Mouse (Mus musculus) hindbrain, embryonic 11.5 days (tissue): ENCODE results near the gene Mybpc3. TPM values are rescaled to one million over a fixed set of nuclear protein-coding genes. Genes with fewer than 3 reads are reported as not detected.

ENCODE experiments used
- ATAC-seq: fragments of 200-750 bp; cut with Nextera tagmentation; 2 replicates; pipeline ENCODE4 v1.8.0; 2017; ENCODE audit warnings: mild to moderate bottlenecking, moderate TSS enrichment, moderate library complexity; ENCODE audit not compliant: low FRiP score
- DNase-seq: peaks from one replicate; pipeline ENCODE4 v3.0.0-alpha.2; 2015; ENCODE audit warnings: low spot score
- H3K27ac ChIP-seq: fragments of 300-500 bp; sonication (generic); 2 replicates; pipeline ENCODE4 v1.5.1; 2014; ENCODE audit warnings: mild to moderate bottlenecking, low read depth, low read length
- H3K27me3 ChIP-seq: fragments of 300-500 bp; sonication (generic); 2 replicates; pipeline ENCODE4 v1.6.1; 2014; ENCODE audit warnings: mild to moderate bottlenecking, low read length, moderate library complexity, mixed read lengths; ENCODE audit not compliant: control insufficient read depth, insufficient read depth
- H3K36me3 ChIP-seq: fragments of 300-500 bp; sonication (generic); 2 replicates; pipeline ENCODE4 v1.6.1; 2014; ENCODE audit warnings: mild to moderate bottlenecking, low read length, moderate library complexity, mixed read lengths; ENCODE audit not compliant: control insufficient read depth, insufficient read depth
- H3K4me1 ChIP-seq: fragments of 300-500 bp; sonication (generic); replicated peaks from 2 replicates; pipeline ENCODE4 v1.6.1; 2014; ENCODE audit warnings: low read length, mixed read lengths; ENCODE audit not compliant: control insufficient read depth, insufficient read depth
- H3K4me2 ChIP-seq: fragments of 300-500 bp; sonication (generic); replicated peaks from 2 replicates; pipeline ENCODE4 v1.6.1; 2014; ENCODE audit warnings: mild to moderate bottlenecking, low read depth, low read length
- H3K4me3 ChIP-seq: fragments of 300-500 bp; sonication (generic); 2 replicates; pipeline ENCODE4 v1.5.1; 2014; ENCODE audit warnings: low read depth, low read length
- H3K9ac ChIP-seq: fragments of 300-500 bp; sonication (generic); 2 replicates; pipeline ENCODE4 v1.6.1; 2014; ENCODE audit warnings: low read depth, low read length
- H3K9me3 ChIP-seq: fragments of 300-500 bp; sonication (generic); 2 replicates; pipeline ENCODE4 v1.6.1; 2016; ENCODE audit warnings: low read length; ENCODE audit not compliant: control insufficient read depth
- WGBS: fragments of 180-500 bp; shearing (Covaris S2); extraction: QIAGEN DNeasy Blood & Tissue Kit; methylation state at CpG from one replicate; pipeline ENCODE4 v1.1.7; 2014; 5-methylcytosine and 5-hydroxymethylcytosine counted together
- polyA plus RNA-seq: library from polyadenylated mRNA; unstranded; fragments of >200 nt; fragmentation: Nextera tagmentation; extraction: Ambion mirVana; gene quantifications from 2 replicates; pipeline ENCODE4 v1.2.1, GENCODE M21; 2014

The Mybpc3 gene
- polyA plus RNA-seq, 1 experiment from 2014 or later = not detected

GRCm38 (mm10) chr2:91121011-91121410 lies 3.1 kb downstream of the Mybpc3 start:
- no peaks in the 10 kb centered on the region; the same call in 1 of the 2 replicates for H3K27me3 ChIP-seq
- no peak overlapping the region for H3K4me2 ChIP-seq
- no peaks in the 10 kb centered on the region for H3K9me3 ChIP-seq
- DNase-seq (no peak), ATAC-seq (no peak)
- no peak overlapping the region for H3K27ac ChIP-seq
- H3K4me1 ChIP-seq = no peaks in the 10 kb centered on the region
- H3K9ac ChIP-seq = no peak overlapping the region
- 85% methylated on average over 6 of the region's 6 CpGs for WGBS
- H3K4me3 ChIP-seq = no peak overlapping the region
- H3K36me3 ChIP-seq = no peaks in the 10 kb centered on the region

- no peak overlapping the region for H3K4me2 ChIP-seq
- no peak for DNase-seq
- WGBS = 69% methylated on average over 8 of the region's 8 CpGs
- no peaks in the 10 kb centered on the region for H3K9me3 ChIP-seq
- no peak overlapping the region for H3K27ac ChIP-seq
- H3K9ac ChIP-seq = no peak overlapping the region
- H3K36me3 ChIP-seq = no peaks in the 10 kb centered on the region
- no peak overlapping the region for H3K4me3 ChIP-seq
- no peak for ATAC-seq
- H3K27me3 ChIP-seq = no peaks in the 10 kb centered on the region
- no peaks in the 10 kb centered on the region for H3K4me1 ChIP-seq
Observed at GRCm38 (mm10) chr2:91121497-91121896, 3.6 kb downstream of the Mybpc3 start.

GRCm38 (mm10) chr2:91123521-91123920 lies 5.6 kb downstream of the Mybpc3 start:
- no peaks in the 10 kb centered on the region for H3K4me1 ChIP-seq
- ATAC-seq = no peak
- H3K4me3 ChIP-seq = no peak overlapping the region
- H3K36me3 ChIP-seq = no peaks in the 10 kb centered on the region
- WGBS = 77% methylated on average over 6 of the region's 6 CpGs
- no peak overlapping the region for H3K4me2 ChIP-seq
- no peaks in the 10 kb centered on the region for H3K27me3 ChIP-seq
- no peak for DNase-seq
- H3K9ac ChIP-seq = no peak overlapping the region
- H3K9me3 ChIP-seq = no peaks in the 10 kb centered on the region
- no peak overlapping the region for H3K27ac ChIP-seq

DNA sequence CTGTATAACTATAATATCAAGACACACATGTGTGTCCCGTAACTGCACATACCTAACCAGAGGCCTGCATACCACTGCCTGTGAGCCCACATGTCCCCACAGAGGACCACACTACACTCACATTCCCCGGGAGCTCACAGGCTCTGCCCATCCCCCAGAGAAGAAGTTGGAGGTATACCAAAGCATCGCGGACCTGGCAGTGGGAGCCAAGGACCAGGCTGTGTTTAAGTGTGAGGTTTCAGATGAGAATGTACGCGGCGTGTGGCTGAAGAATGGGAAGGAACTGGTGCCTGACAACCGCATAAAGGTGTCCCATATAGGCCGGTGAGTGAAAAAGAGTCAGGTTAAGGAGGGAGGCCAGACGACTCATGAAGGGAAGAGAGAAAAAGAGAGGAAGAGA lies 7.2 kb downstream of the Mybpc3 start:
- WGBS = 85% methylated on average over 10 of the region's 10 CpGs

GRCm38 (mm10) chr2:91128761-91129160 lies 10.8 kb downstream of the Mybpc3 start:
- no peak overlapping the region for H3K9ac ChIP-seq
- 90% methylated on average over 5 of the region's 5 CpGs for WGBS
- no peaks in the 10 kb centered on the region for H3K9me3 ChIP-seq
- no peak for ATAC-seq
- H3K27ac ChIP-seq = no peak overlapping the region
- no peak overlapping the region for H3K4me2 ChIP-seq
- no peaks in the 10 kb centered on the region for H3K27me3 ChIP-seq
- DNase-seq = no peak
- no peak overlapping the region for H3K4me3 ChIP-seq
- no peaks in the 10 kb centered on the region for H3K4me1 ChIP-seq
- no peaks in the 10 kb centered on the region for H3K36me3 ChIP-seq

More for the DNA sequence above, 7.2 kb downstream of the Mybpc3 start:
- DNase-seq (no peak), ATAC-seq (no peak)
- no peak overlapping the region for H3K9ac ChIP-seq
- H3K27ac ChIP-seq = no peak overlapping the region
- H3K9me3 ChIP-seq = no peaks in the 10 kb centered on the region
- no peaks in the 10 kb centered on the region for H3K27me3 ChIP-seq
- H3K4me3 ChIP-seq = no peak overlapping the region
- no peak overlapping the region for H3K4me2 ChIP-seq
- no peaks in the 10 kb centered on the region for H3K4me1 ChIP-seq
- H3K36me3 ChIP-seq = no peaks in the 10 kb centered on the region

GRCm38 (mm10) chr2:91130126-91130525 lies 12.2 kb downstream of the Mybpc3 start:
- Histone ChIP-seq H3K4me1 (no peaks in the 10 kb centered on the region), H3K9me3 (no peaks in the 10 kb centered on the region), H3K27me3 (no peaks in the 10 kb centered on the region), H3K36me3 (no peaks in the 10 kb centered on the region), H3K27ac (no peak overlapping the region), H3K9ac (no peak overlapping the region), H3K4me2 (no peak overlapping the region), H3K4me3 (no peak overlapping the region)
- DNase-seq (no peak), ATAC-seq (no peak)
- WGBS = 92% methylated on average over 6 of the region's 6 CpGs

DNA sequence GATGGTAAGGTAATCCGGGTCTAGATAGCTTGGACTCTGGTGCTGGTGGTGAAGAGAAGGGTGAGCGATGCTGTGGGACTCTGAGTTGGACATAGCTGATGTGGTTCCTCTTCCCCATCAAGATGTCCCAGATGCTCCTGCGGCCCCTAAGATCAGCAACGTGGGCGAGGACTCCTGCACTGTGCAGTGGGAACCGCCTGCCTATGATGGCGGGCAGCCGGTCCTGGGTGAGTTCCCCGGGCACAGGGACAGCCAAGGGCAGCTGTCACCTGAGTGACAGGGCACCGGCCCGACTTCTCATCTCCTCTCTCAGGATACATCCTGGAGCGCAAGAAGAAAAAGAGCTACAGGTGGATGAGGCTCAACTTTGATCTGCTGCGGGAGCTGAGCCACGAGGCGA lies 13.3 kb downstream of the Mybpc3 start:
- Histone ChIP-seq H3K9me3 (no peaks in the 10 kb centered on the region), H3K36me3 (no peaks in the 10 kb centered on the region), H3K4me1 (no peaks in the 10 kb centered on the region), H3K9ac (no peak overlapping the region), H3K27me3 (no peaks in the 10 kb centered on the region), H3K4me3 (no peak overlapping the region), H3K4me2 (no peak overlapping the region), H3K27ac (no peak overlapping the region)
- DNase-seq (no peak), ATAC-seq (no peak)
- WGBS = 92% methylated on average over 15 of the region's 15 CpGs

- H3K4me1 ChIP-seq = no peaks in the 10 kb centered on the region
- WGBS = 81% methylated on average over 3 of the region's 3 CpGs
- H3K4me2 ChIP-seq = no peak overlapping the region
- no peak overlapping the region for H3K4me3 ChIP-seq
- no peaks in the 10 kb centered on the region for H3K36me3 ChIP-seq
- H3K27me3 ChIP-seq = no peaks in the 10 kb centered on the region
- H3K9me3 ChIP-seq = no peaks in the 10 kb centered on the region
- ATAC-seq = no peak
- DNase-seq = no peak
- H3K27ac ChIP-seq = no peak overlapping the region
- no peak overlapping the region for H3K9ac ChIP-seq
Observed at GRCm38 (mm10) chr2:91132035-91132434, 14.1 kb downstream of the Mybpc3 start.

DNA sequence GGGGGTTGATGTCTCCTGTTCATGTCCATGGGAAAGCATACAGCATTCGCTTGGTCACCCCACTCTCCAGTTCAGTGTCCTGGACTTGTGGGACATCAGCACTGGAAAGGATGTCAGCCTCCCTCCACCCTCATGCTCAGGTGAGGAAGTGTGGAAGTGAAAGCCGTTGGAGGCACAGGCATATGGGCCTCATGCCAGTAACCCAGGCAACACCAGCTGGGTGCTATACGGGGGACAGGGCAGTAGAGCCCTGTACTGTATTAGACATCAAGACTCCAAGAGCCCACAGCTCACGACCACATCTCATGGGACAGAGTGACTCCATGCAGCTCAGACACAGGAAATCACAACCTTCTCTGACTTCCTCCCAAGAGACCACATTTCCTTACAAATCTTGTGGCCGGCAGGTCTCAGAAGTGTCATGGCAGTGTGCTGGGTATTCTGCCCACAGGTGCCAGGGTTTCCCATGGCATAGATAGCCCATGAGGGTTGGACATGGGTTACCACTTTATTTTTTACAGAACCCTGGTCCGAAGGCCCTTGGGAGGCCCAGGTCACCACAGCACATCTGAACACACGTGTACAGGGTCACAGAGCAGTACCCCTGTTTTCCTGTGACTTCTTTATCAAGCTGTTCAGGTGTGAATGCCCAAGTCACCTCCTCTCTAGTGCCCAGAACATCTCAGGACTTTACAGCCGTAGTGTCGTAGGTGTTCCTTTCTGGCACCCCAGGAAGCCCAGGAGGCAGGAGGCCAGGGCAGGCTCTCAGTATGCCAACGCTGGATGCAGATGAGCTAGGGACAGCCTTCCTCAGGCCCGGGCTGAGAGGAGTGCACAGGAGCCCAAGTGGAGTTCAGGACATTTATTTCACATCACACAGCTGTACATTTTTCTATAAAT lies 18.8 kb downstream of the Mybpc3 start:
- Histone ChIP-seq H3K27ac (no peak overlapping the region), H3K4me3 (no peak overlapping the region), H3K27me3 (no peaks in the 10 kb centered on the region), H3K36me3 (no peaks in the 10 kb centered on the region), H3K9me3 (no peaks in the 10 kb centered on the region), H3K4me1 (no peaks in the 10 kb centered on the region), H3K4me2 (no peak overlapping the region), H3K9ac (no peak overlapping the region)
- ATAC-seq = no peak
- no peak for DNase-seq
- 84% methylated on average over 11 of the region's 11 CpGs for WGBS
